Mouse (Mus musculus): ENCODE data around the gene Tlcd1. TPM values are rescaled to one million over a fixed set of nuclear protein-coding genes. Genes with fewer than 3 reads are reported as not detected.
A peak's percentile ranks its signal among the peaks of the same experiment; 100 is the strongest.

Gene Tlcd1
- polyA plus RNA-seq, 2 experiments, result 44.9 to 69.6 TPM

DNA sequence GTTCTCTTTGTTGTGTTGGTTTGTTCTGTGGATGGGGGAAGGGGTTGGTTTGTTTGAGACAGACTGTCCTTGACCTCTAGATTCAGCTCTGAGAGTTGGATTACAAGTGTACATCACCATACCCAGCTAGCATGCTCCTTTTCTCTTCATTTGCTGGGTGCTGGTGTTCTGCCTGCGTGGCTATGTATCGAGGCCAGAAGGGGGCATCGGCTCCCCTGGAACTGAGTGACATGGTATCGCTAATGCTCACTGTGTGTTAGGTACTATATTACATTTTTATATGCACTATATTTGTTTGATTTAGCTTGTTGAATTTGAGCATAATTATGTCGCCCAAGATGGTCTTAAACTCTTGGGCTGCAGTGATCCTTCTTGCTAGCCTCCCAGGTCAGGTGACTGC is 30.3 kb upstream of the Tlcd1 start:
- Histone ChIP-seq H3K4me1 (replicated peaks; ENCODE audit: control insufficient read depth in 2 of 2, insufficient read depth in 2 of 2, low read length in 1 of 2) (peaks cover 2 to 6% of the 10 kb centered on the region in 2 experiments; a peak in 3 of 4 replicates), H3K27ac (no peak overlapping the region), H3K36me3 (replicated peaks; ENCODE audit: control insufficient read depth, insufficient read depth, low read depth) (no peaks in the 10 kb centered on the region; the same call in 1 of the 2 replicates), H3K4me3 (ENCODE audit: insufficient read depth in 1 of 2, low read depth in 2 of 2, low read length in 2 of 2) (no peak overlapping the region), H3K9ac (replicated peaks) (no peak overlapping the region), H3K9me3 (ENCODE audit: control insufficient read depth, low read length) (no peaks in the 10 kb centered on the region), H3K4me2 (ENCODE audit: low read depth) (no peak overlapping the region), H3K27me3 (ENCODE audit: control insufficient read depth, insufficient read depth, low read length) (no peaks in the 10 kb centered on the region)
- no peak for ATAC-seq (ENCODE audit: insufficient read depth)
- 79% methylated on average over 5 of the region's 5 CpGs for WGBS (ENCODE audit: insufficient replicate concordance)
- DNase-seq (ENCODE audit: low read depth in 3 of 3, low spot score in 3 of 3), result no peak
- TF ChIP-seq CTCF (IDR thresholded peaks at IDR 0.05; ENCODE audit: low read depth), result peak; percentile 57
- TF ChIP-seq EP300 (IDR thresholded peaks at IDR 0.05; ENCODE audit: low read depth), result no peak

DNA sequence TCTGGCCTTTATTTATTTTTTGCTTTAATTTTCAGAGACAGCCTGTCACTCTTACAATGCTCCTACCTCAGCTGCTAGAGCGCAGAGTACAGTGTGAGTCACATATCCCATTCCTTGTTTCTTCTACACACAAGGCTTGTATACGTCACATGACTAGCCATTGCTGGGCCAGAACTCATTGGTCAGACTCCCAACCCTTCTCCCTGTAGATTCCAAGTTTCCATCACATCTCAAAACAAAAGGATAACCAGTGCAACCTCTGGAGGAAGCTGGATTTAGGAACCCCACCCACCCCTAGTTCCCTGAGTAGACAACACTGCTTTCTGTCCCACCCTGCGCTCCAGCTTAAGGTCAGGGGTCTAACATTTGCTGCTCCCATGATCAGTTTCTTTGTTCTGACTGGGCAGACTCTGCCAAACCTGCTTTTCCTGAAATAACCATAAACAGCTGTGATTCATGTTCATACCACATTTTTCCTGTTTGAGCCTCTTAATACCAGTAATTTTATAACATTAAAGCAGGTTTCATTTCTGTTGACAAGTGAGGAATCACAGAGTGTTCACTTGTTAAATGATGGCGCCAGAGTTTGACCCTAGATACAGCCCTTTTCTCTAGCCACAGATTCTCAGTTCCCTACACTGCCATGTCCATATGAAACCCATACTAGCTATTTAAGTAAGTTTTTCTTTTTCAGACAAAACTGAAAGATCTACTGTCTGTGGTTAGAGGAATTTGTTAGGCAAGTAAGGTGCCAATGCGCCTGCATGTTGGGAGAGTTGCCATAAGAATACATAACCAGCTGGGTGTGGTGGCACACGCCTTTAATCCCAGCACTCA is 29.6 kb upstream of the Tlcd1 start:
- TF ChIP-seq CTCF (IDR thresholded peaks at IDR 0.05; ENCODE audit: low read depth) (no peak), EP300 (IDR thresholded peaks at IDR 0.05; ENCODE audit: low read depth) (no peak)
- 78% methylated on average over 6 of the region's 6 CpGs for WGBS (ENCODE audit: insufficient replicate concordance)
- no peak overlapping the region for H3K4me3 ChIP-seq (ENCODE audit: insufficient read depth in 1 of 2, low read depth in 2 of 2, low read length in 2 of 2)
- H3K4me1 ChIP-seq (replicated peaks; ENCODE audit: control insufficient read depth in 2 of 2, insufficient read depth in 2 of 2, low read length in 1 of 2), result no peaks in the 10 kb centered on the region
- ATAC-seq (ENCODE audit: insufficient read depth), result no peak
- H3K9me3 ChIP-seq (ENCODE audit: control insufficient read depth, low read length), result no peaks in the 10 kb centered on the region
- DNase-seq (ENCODE audit: low read depth in 3 of 3, low spot score in 3 of 3), result no peak
- no peak overlapping the region for H3K27ac ChIP-seq
- no peaks in the 10 kb centered on the region; the same call in 1 of the 2 replicates for H3K36me3 ChIP-seq (replicated peaks; ENCODE audit: control insufficient read depth, insufficient read depth, low read depth)
- no peaks in the 10 kb centered on the region for H3K27me3 ChIP-seq (ENCODE audit: control insufficient read depth, insufficient read depth, low read length)
- no peak overlapping the region for H3K4me2 ChIP-seq (ENCODE audit: low read depth)
- no peak overlapping the region for H3K9ac ChIP-seq (replicated peaks)

DNA sequence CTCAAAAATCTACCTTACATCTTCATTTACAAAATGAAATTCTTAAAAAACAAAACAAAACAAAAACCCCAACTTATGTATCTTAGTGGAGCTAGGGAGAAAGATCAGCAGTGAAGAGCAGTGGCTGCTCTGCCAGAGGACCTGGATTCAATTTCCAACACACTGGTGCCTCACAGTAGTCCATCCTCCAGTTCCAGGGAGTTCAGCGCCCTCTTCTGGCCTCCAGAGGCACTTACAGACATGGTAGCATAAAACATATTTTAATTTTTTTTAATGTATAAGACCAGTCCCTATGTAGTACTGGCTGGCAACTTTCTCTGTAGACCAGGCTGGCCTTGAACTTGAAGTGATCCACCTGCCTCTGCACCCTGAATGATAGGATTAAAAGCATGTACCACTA is 25.4 kb upstream of the Tlcd1 start:
- DNase-seq (ENCODE audit: low read depth in 3 of 3, low spot score in 3 of 3), result no peak
- Histone ChIP-seq H3K4me1 (replicated peaks; ENCODE audit: control insufficient read depth in 2 of 2, insufficient read depth in 2 of 2, low read length in 1 of 2) (no peaks in the 10 kb centered on the region), H3K27ac (no peak overlapping the region), H3K4me2 (ENCODE audit: low read depth) (no peak overlapping the region), H3K4me3 (ENCODE audit: insufficient read depth in 1 of 2, low read depth in 2 of 2, low read length in 2 of 2) (no peak overlapping the region), H3K9me3 (ENCODE audit: control insufficient read depth, low read length) (no peaks in the 10 kb centered on the region), H3K27me3 (ENCODE audit: control insufficient read depth, insufficient read depth, low read length) (no peaks in the 10 kb centered on the region), H3K9ac (replicated peaks) (no peak overlapping the region), H3K36me3 (replicated peaks; ENCODE audit: control insufficient read depth, insufficient read depth, low read depth) (peaks cover 2% of the 10 kb centered on the region)
- 9% methylated on average over 1 of the region's 1 CpGs for WGBS (ENCODE audit: insufficient replicate concordance)
- TF ChIP-seq CTCF (IDR thresholded peaks at IDR 0.05; ENCODE audit: low read depth) (peak; percentile 81), EP300 (IDR thresholded peaks at IDR 0.05; ENCODE audit: low read depth) (no peak)
- ATAC-seq (ENCODE audit: insufficient read depth), result 0 out of 2 replicates have a peak, but pooled peaks have one; percentile 42

DNA sequence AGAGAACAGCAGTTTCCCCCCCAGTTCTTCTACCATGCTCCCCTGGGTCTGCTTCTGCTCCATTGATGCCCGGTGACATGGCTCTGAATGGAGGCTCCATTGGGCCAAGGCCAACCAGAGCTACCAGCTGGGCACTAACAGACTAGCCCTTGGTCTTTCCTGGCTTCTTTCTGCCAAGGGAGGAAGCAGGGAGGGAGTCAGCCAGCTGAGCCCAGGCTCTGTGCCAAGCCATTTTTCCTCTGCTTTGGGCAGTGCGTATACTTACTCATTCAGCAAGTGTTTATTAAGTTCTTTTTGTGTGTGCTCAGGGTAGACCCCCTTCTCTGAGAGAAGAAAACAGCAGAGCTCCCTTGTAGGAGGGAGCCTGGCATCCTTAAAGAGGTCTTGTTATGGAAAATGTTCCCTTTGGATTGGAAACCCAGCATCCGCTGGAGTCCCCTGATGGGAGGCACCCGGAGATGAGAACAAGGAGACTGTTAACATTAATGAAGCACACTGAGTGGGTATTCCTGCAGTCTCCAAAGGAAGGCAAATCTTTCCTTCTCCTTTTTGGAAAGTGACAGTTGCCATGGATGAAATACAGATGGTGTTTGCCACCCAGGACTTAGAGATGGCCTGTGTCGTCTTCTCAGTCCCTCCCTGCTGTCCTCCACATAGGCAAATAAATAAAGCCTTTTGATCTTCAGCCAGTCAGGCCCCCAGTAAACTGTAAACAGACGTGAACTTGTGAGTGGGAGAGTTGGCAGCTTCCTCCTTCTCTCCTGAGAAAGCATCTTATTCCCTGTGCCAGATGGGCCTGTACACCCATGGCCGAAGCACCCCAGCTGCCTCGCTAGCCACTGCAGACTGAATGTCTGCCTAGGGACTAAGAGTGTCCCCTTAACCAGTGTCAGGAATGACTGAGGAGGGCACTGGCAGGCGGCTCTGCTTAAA is 23.9 kb upstream of the Tlcd1 start:
- 84% methylated on average over 9 of the region's 9 CpGs for WGBS (ENCODE audit: insufficient replicate concordance)
- DNase-seq (ENCODE audit: low read depth in 3 of 3, low spot score in 3 of 3) (no peak), ATAC-seq (ENCODE audit: insufficient read depth) (no peak)
- H3K4me3 ChIP-seq (ENCODE audit: insufficient read depth in 1 of 2, low read depth in 2 of 2, low read length in 2 of 2), result no peak overlapping the region
- no peak overlapping the region for H3K27ac ChIP-seq
- H3K9me3 ChIP-seq (ENCODE audit: control insufficient read depth, low read length), result no peaks in the 10 kb centered on the region
- no peak overlapping the region for H3K9ac ChIP-seq (replicated peaks)
- TF ChIP-seq EP300 (IDR thresholded peaks at IDR 0.05; ENCODE audit: low read depth), result no peak
- no peak for TF ChIP-seq CTCF (IDR thresholded peaks at IDR 0.05; ENCODE audit: low read depth)
- H3K4me2 ChIP-seq (ENCODE audit: low read depth), result no peak overlapping the region
- no peaks in the 10 kb centered on the region for H3K27me3 ChIP-seq (ENCODE audit: control insufficient read depth, insufficient read depth, low read length)
- peaks cover 2% of the 10 kb centered on the region for H3K36me3 ChIP-seq (replicated peaks; ENCODE audit: control insufficient read depth, insufficient read depth, low read depth)
- no peaks in the 10 kb centered on the region for H3K4me1 ChIP-seq (replicated peaks; ENCODE audit: control insufficient read depth in 2 of 2, insufficient read depth in 2 of 2, low read length in 1 of 2)

DNA sequence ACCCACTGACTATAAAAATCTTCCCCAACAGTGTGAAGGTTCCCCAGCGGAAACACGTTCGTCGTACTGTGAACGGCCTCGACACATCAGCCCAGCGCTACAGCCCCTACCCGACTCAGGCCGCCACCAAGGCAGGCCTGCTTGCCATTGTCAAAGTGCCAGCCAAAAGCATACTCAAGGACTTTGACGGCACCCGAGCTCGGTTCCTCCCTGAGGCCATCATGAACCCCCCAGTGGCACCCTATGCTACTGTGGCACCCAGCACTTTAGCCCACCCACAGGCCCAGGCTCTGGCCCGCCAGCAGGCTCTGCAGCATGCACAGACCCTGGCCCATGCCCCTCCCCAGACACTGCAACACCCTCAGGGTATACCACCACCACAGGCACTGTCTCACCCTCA is 22.7 kb upstream of the Tlcd1 start:
- Histone ChIP-seq H3K9ac (replicated peaks) (no peak overlapping the region), H3K27ac (no peak overlapping the region), H3K4me2 (ENCODE audit: low read depth) (no peak overlapping the region), H3K36me3 (replicated peaks; ENCODE audit: control insufficient read depth, insufficient read depth, low read depth) (peaks cover 13% of the 10 kb centered on the region), H3K4me3 (ENCODE audit: insufficient read depth in 1 of 2, low read depth in 2 of 2, low read length in 2 of 2) (no peak overlapping the region), H3K9me3 (ENCODE audit: control insufficient read depth, low read length) (no peaks in the 10 kb centered on the region), H3K27me3 (ENCODE audit: control insufficient read depth, insufficient read depth, low read length) (no peaks in the 10 kb centered on the region), H3K4me1 (replicated peaks; ENCODE audit: control insufficient read depth in 2 of 2, insufficient read depth in 2 of 2, low read length in 1 of 2) (no peaks in the 10 kb centered on the region)
- TF ChIP-seq EP300 (IDR thresholded peaks at IDR 0.05; ENCODE audit: low read depth) (no peak), CTCF (IDR thresholded peaks at IDR 0.05; ENCODE audit: low read depth) (no peak)
- 0 out of 2 replicates have a peak, but pooled peaks have one; percentile 12 for ATAC-seq (ENCODE audit: insufficient read depth)
- DNase-seq (ENCODE audit: low read depth in 3 of 3, low spot score in 3 of 3), result no peak
- whole genome bisulfite sequencing (ENCODE audit: insufficient replicate concordance), result 87% methylated on average over 13 of the region's 13 CpGs

All from liver, embryonic 14.5 days (tissue).